Mouse (Mus musculus) CD4-positive, CD25-positive, alpha-beta regulatory T cell (primary cell): ENCODE results near the gene Glo1. TPM values are rescaled to one million over a fixed set of nuclear protein-coding genes. Genes with fewer than 3 reads are reported as not detected.

Experiments used
- polyA plus RNA-seq: library from polyadenylated mRNA; unstranded; fragments of 100-300 nt; shearing (Covaris generic); gene quantifications from one replicate; pipeline ENCODE4 v1.2.1, GENCODE M21; 2017

Glo1 gene
- polyA plus RNA-seq: 110 TPM

GRCm38 (mm10) chr17:30626719-30627118 is at the start of gene Glo1:
TSS of gene Glo1 (minus strand) at chr17:30626871.

GRCm38 (mm10) chr17:30624132-30624531 is 2.5 kb downstream of the Glo1 start, which contains the start of gene Dnah8:
TSS of gene Dnah8 (plus strand) at chr17:30624354.

GRCm38 (mm10) chr17:30575941-30576773 is 50.5 kb downstream of the Glo1 start, which contains the start of gene Btbd9:
TSS of gene Btbd9 (minus strand) at chr17:30576488.

Other genes with a start within 250 kb of the Glo1 start
- 60.4 TPM for gene Btbd9, start 50.4 kb downstream of the Glo1 start, polyA plus RNA-seq
- 27.5 TPM for gene Dnah8, start 2.5 kb downstream of the Glo1 start, polyA plus RNA-seq